Mouse (Mus musculus): ENCODE measurements at regions not wholly inside any gene's neighbourhood (a gene's known extent, or its start where the extent isn't known, plus 50 kb on each side); places are given as distances from the start of the nearest gene placed in this dataset.

- H3K4me2 ChIP-seq (replicated peaks; ENCODE audit: low read depth, low read length), result no peak overlapping the region
- no peaks in the 10 kb centered on the region for H3K4me1 ChIP-seq (ENCODE audit: insufficient read depth, low read depth, low read length)
- H3K27me3 ChIP-seq (replicated peaks; ENCODE audit: insufficient read depth, low read length), result no peaks in the 10 kb centered on the region
- no peak overlapping the region for H3K4me3 ChIP-seq (ENCODE audit: low read depth, low read length)
- no peak overlapping the region for H3K9ac ChIP-seq (replicated peaks; ENCODE audit: low read depth)
- H3K27ac ChIP-seq (ENCODE audit: low read length), result no peak overlapping the region
- ATAC-seq (peak; percentile 55), DNase-seq (ENCODE audit: low spot score) (peak; percentile 66)
- WGBS, result 49% methylated on average over 2 of the region's 2 CpGs
- H3K9me3 ChIP-seq (ENCODE audit: low read length), result no peaks in the 10 kb centered on the region
- TF ChIP-seq CTCF (IDR thresholded peaks at IDR 0.05) (no peak), EP300 (IDR thresholded peaks at IDR 0.05) (no peak)
- no peaks in the 10 kb centered on the region for H3K36me3 ChIP-seq (ENCODE audit: insufficient read depth, low read length)
Observed at GRCm38 (mm10) chr12:77139718-77140117, 98.2 kb upstream of the Fut8 start.

- no peaks in the 10 kb centered on the region for H3K27me3 ChIP-seq (replicated peaks; ENCODE audit: insufficient read depth, low read length)
- WGBS, result 65% methylated on average over 11 of the region's 11 CpGs
- no peak overlapping the region for H3K27ac ChIP-seq (ENCODE audit: low read length)
- H3K36me3 ChIP-seq (ENCODE audit: insufficient read depth, low read length), result no peaks in the 10 kb centered on the region
- no peaks in the 10 kb centered on the region for H3K4me1 ChIP-seq (ENCODE audit: insufficient read depth, low read depth, low read length)
- no peak overlapping the region for H3K9ac ChIP-seq (replicated peaks; ENCODE audit: low read depth)
- DNase-seq (ENCODE audit: low spot score) (no peak), ATAC-seq (no peak)
- no peaks in the 10 kb centered on the region for H3K9me3 ChIP-seq (ENCODE audit: low read length)
- H3K4me3 ChIP-seq (ENCODE audit: low read depth, low read length), result no peak overlapping the region
- TF ChIP-seq CTCF (IDR thresholded peaks at IDR 0.05), result no peak
- no peak for TF ChIP-seq EP300 (IDR thresholded peaks at IDR 0.05)
- H3K4me2 ChIP-seq (replicated peaks; ENCODE audit: low read depth, low read length), result no peak overlapping the region
Observed at GRCm38 (mm10) chr12:77138506-77139201, 99.3 kb upstream of the Fut8 start.

GRCm38 (mm10) chr12:77137291-77137830 lies 100.6 kb upstream of the Fut8 start:
- Histone ChIP-seq H3K4me2 (replicated peaks; ENCODE audit: low read depth, low read length) (no peak overlapping the region), H3K27ac (ENCODE audit: low read length) (no peak overlapping the region), H3K27me3 (replicated peaks; ENCODE audit: insufficient read depth, low read length) (no peaks in the 10 kb centered on the region), H3K9me3 (ENCODE audit: low read length) (no peaks in the 10 kb centered on the region), H3K36me3 (ENCODE audit: insufficient read depth, low read length) (no peaks in the 10 kb centered on the region), H3K4me1 (ENCODE audit: insufficient read depth, low read depth, low read length) (no peaks in the 10 kb centered on the region), H3K4me3 (ENCODE audit: low read depth, low read length) (no peak overlapping the region), H3K9ac (replicated peaks; ENCODE audit: low read depth) (no peak overlapping the region)
- no peak for TF ChIP-seq EP300 (IDR thresholded peaks at IDR 0.05)
- no peak for TF ChIP-seq CTCF (IDR thresholded peaks at IDR 0.05)
- DNase-seq (ENCODE audit: low spot score) (no peak), ATAC-seq (no peak)
- 75% methylated on average over 10 of the region's 10 CpGs for WGBS

- ATAC-seq (no peak), DNase-seq (ENCODE audit: low spot score) (no peak)
- no peak overlapping the region for H3K9ac ChIP-seq (replicated peaks; ENCODE audit: low read depth)
- TF ChIP-seq EP300 (IDR thresholded peaks at IDR 0.05), result no peak
- TF ChIP-seq CTCF (IDR thresholded peaks at IDR 0.05), result no peak
- H3K4me2 ChIP-seq (replicated peaks; ENCODE audit: low read depth, low read length), result no peak overlapping the region
- H3K4me3 ChIP-seq (ENCODE audit: low read depth, low read length), result no peak overlapping the region
- H3K27me3 ChIP-seq (replicated peaks; ENCODE audit: insufficient read depth, low read length), result no peaks in the 10 kb centered on the region
- H3K27ac ChIP-seq (ENCODE audit: low read length), result no peak overlapping the region
- no peaks in the 10 kb centered on the region for H3K36me3 ChIP-seq (ENCODE audit: insufficient read depth, low read length)
- H3K9me3 ChIP-seq (ENCODE audit: low read length), result no peaks in the 10 kb centered on the region
- H3K4me1 ChIP-seq (ENCODE audit: insufficient read depth, low read depth, low read length), result no peaks in the 10 kb centered on the region
- WGBS, result 82% methylated on average over 6 of the region's 6 CpGs
Observed at GRCm38 (mm10) chr12:77135661-77136060, 102.3 kb upstream of the Fut8 start.

- no peaks in the 10 kb centered on the region for H3K36me3 ChIP-seq (ENCODE audit: insufficient read depth, low read length)
- H3K4me1 ChIP-seq (ENCODE audit: insufficient read depth, low read depth, low read length), result no peaks in the 10 kb centered on the region
- H3K9ac ChIP-seq (replicated peaks; ENCODE audit: low read depth), result no peak overlapping the region
- no peak for ATAC-seq
- 84% methylated on average over 3 of the region's 3 CpGs for WGBS
- H3K27me3 ChIP-seq (replicated peaks; ENCODE audit: insufficient read depth, low read length), result no peaks in the 10 kb centered on the region
- H3K4me2 ChIP-seq (replicated peaks; ENCODE audit: low read depth, low read length), result no peak overlapping the region
- H3K9me3 ChIP-seq (ENCODE audit: low read length), result no peaks in the 10 kb centered on the region
- DNase-seq (ENCODE audit: low spot score), result no peak
- no peak overlapping the region for H3K27ac ChIP-seq (ENCODE audit: low read length)
- TF ChIP-seq EP300 (IDR thresholded peaks at IDR 0.05), result no peak
- TF ChIP-seq CTCF (IDR thresholded peaks at IDR 0.05), result no peak
- no peak overlapping the region for H3K4me3 ChIP-seq (ENCODE audit: low read depth, low read length)
Observed at GRCm38 (mm10) chr12:77135067-77135466, 102.9 kb upstream of the Fut8 start.

- ATAC-seq, result no peak
- Histone ChIP-seq H3K9ac (replicated peaks; ENCODE audit: low read depth) (no peak overlapping the region), H3K36me3 (ENCODE audit: insufficient read depth, low read length) (no peaks in the 10 kb centered on the region), H3K4me3 (ENCODE audit: low read depth, low read length) (no peak overlapping the region), H3K9me3 (ENCODE audit: low read length) (no peaks in the 10 kb centered on the region), H3K4me1 (ENCODE audit: insufficient read depth, low read depth, low read length) (no peaks in the 10 kb centered on the region), H3K27ac (ENCODE audit: low read length) (no peak overlapping the region), H3K27me3 (replicated peaks; ENCODE audit: insufficient read depth, low read length) (no peaks in the 10 kb centered on the region), H3K4me2 (replicated peaks; ENCODE audit: low read depth, low read length) (no peak overlapping the region)
- WGBS, result 58% methylated on average over 9 of the region's 9 CpGs
- DNase-seq (ENCODE audit: low spot score), result no peak
- no peak for TF ChIP-seq CTCF (IDR thresholded peaks at IDR 0.05)
- no peak for TF ChIP-seq EP300 (IDR thresholded peaks at IDR 0.05)
Observed at GRCm38 (mm10) chr12:77134306-77135010, 103.5 kb upstream of the Fut8 start.
